Mouse (Mus musculus): ENCODE measurements around the gene Trappc12. TPM values are rescaled to one million over a fixed set of nuclear protein-coding genes. Genes with fewer than 3 reads are reported as not detected.

Trappc12 gene
- polyA plus RNA-seq, 1 experiment = 20.6 TPM

DNA sequence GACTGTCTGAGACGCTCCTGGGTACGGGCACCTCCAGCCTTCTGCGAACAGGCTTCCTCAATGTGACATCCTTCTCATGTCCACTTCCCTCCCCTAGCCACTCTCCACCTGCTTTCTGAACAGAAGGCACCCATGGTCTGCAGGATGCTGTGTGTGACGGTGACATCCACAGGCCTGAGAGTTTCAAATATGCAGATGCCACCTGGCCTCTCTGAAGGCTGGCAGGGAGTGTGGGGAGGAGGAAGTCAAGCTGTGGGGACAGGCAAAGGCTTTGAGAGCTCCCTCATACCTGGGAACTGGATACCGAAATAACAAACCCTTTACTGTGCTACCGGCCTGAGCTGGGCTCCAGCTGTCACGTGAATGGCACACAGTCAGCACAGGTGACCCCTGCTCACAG lies 55.5 kb downstream of the Trappc12 start:
- Histone ChIP-seq H3K27ac (ENCODE audit: insufficient read depth, low read length) (no peak overlapping the region), H3K4me1 (ENCODE audit: control insufficient read depth, insufficient read depth, low read length) (no peaks in the 10 kb centered on the region), H3K4me3 (ENCODE audit: insufficient read depth, low read length) (no peak overlapping the region)
- TF ChIP-seq CTCF (IDR thresholded peaks at IDR 0.05; ENCODE audit: borderline replicate concordance, insufficient read depth, low read length) = no peak
- TF ChIP-seq POLR2A (IDR thresholded peaks at IDR 0.05; ENCODE audit: low read depth, low read length) = no peak

DNA sequence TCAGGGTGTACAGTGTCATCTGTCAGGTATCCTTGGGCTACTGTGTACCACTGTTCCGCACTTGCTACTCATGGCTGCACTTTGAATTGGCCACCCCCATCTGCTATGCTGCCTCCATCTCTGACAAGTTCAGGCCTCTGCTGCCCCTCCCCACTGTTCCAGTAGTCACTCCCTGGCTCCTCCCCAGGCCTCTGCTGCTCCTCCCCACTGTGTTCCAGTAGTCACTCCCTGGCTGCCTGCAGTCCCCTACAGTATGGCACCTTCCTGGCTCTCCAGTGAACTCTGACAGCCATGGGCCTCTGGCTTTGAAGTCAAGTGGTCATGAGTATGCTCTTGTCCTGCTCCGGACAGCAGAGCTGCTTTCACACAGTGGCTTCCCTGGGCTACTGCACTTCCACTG lies 56.0 kb downstream of the Trappc12 start:
- H3K4me3 ChIP-seq (ENCODE audit: insufficient read depth, low read length) = no peak overlapping the region
- no peaks in the 10 kb centered on the region for H3K4me1 ChIP-seq (ENCODE audit: control insufficient read depth, insufficient read depth, low read length)
- TF ChIP-seq CTCF (IDR thresholded peaks at IDR 0.05; ENCODE audit: borderline replicate concordance, insufficient read depth, low read length) = no peak
- no peak for TF ChIP-seq POLR2A (IDR thresholded peaks at IDR 0.05; ENCODE audit: low read depth, low read length)
- H3K27ac ChIP-seq (ENCODE audit: insufficient read depth, low read length) = no peak overlapping the region

DNA sequence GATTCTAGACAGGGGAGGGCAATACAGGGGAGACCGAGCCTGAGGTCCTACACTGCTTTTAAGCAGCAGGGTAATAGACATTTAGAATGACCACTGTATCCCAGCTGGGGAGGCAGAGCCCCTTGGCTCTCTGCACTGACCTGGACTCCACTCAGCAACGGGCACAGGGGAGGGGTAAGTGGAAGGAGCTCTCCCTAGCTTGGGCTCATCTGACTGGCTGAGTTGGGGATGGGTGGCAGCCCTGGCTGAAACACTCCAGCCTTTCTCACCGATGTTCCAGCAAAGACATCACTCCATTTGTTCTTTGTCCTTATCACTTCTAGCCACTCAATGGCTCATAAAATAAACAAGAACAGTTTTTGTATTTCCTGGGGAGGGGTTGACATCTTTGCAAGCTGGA lies 56.5 kb downstream of the Trappc12 start:
- no peak overlapping the region for H3K27ac ChIP-seq (ENCODE audit: insufficient read depth, low read length)
- no peak for TF ChIP-seq POLR2A (IDR thresholded peaks at IDR 0.05; ENCODE audit: low read depth, low read length)
- TF ChIP-seq CTCF (IDR thresholded peaks at IDR 0.05; ENCODE audit: borderline replicate concordance, insufficient read depth, low read length) = no peak
- H3K4me3 ChIP-seq (ENCODE audit: insufficient read depth, low read length) = no peak overlapping the region
- no peaks in the 10 kb centered on the region for H3K4me1 ChIP-seq (ENCODE audit: control insufficient read depth, insufficient read depth, low read length)

DNA sequence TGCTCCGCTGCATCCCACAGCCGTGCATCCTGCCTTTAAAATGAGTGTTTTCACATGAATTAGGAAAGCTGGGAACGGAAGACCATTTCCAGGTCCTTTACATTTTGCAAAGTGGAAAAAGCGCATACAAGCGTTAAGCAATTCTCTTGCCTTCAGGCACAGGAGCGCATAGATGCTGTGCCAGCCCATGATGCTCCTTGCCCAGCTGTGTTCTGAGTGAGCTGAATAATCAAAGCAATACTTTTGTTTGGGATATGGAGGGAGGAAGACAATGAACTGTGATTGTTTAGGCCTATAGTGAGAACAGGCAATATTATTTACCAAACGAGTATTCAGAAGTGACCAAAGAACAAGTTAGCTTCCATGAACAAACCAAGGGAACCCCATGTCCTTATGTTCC lies 59.5 kb downstream of the Trappc12 start:
- TF ChIP-seq POLR2A (IDR thresholded peaks at IDR 0.05; ENCODE audit: low read depth, low read length) (no peak), CTCF (IDR thresholded peaks at IDR 0.05; ENCODE audit: borderline replicate concordance, insufficient read depth, low read length) (no peak)
- Histone ChIP-seq H3K27ac (ENCODE audit: insufficient read depth, low read length) (no peak overlapping the region), H3K4me1 (ENCODE audit: control insufficient read depth, insufficient read depth, low read length) (no peaks in the 10 kb centered on the region), H3K4me3 (ENCODE audit: insufficient read depth, low read length) (no peak overlapping the region)

DNA sequence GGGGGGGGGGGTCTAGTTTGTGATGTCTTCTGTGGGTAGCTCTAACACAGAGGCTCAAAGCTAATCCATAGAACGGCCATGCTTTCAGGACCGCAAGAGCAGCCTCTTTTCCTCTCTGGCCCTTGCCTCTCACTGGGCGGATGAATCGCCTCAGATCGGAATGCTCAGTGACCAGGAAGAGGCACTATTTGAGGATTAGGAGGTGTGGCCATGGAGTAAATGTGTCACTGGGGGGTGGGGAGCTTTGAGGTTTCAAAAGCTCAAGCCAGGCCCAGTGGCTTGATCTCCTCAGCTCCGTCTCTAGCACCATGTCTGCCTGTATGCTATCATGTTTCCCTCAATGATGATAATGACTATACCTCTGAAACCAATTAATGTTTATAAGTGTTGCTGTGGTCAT lies 61.3 kb downstream of the Trappc12 start:
- Histone ChIP-seq H3K27ac (ENCODE audit: insufficient read depth, low read length) (no peak overlapping the region), H3K4me3 (ENCODE audit: insufficient read depth, low read length) (no peak overlapping the region), H3K4me1 (ENCODE audit: control insufficient read depth, insufficient read depth, low read length) (no peaks in the 10 kb centered on the region)
- TF ChIP-seq CTCF (IDR thresholded peaks at IDR 0.05; ENCODE audit: borderline replicate concordance, insufficient read depth, low read length) (no peak), POLR2A (IDR thresholded peaks at IDR 0.05; ENCODE audit: low read depth, low read length) (no peak)

DNA sequence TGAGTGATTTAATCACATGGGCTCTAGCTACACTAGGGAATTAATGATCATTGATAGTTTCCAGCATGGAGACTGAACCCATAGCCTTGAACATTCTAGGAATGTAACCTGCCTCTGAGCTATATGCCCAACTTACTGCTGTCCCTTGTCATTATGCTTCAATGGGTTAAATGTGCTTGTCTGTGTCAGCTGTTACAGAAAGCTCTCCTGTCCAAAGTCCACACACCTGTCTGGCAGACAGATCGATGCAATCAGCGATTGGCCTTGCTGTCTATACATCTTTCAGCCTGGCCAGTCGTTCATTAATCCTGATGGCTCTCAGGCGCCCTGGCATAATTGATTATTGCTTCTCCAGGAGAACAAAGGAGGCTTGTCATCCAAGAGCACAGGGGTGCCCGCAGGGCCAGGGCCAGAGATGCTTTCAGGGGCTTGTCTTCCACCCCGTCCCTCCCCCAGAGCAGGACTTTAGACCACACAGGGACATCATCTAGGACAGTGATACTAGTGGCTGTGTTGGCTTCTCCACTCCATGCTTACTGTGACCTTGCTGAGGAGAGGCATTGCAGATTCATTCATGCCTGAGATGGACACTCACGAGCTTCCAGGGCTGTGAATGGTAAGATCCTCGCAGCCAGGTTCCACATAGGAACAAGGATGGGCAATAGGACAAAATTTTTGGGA lies 63.9 kb downstream of the Trappc12 start:
- no peak for TF ChIP-seq CTCF (IDR thresholded peaks at IDR 0.05; ENCODE audit: borderline replicate concordance, insufficient read depth, low read length)
- TF ChIP-seq POLR2A (IDR thresholded peaks at IDR 0.05; ENCODE audit: low read depth, low read length) = no peak
- Histone ChIP-seq H3K4me1 (ENCODE audit: control insufficient read depth, insufficient read depth, low read length) (no peaks in the 10 kb centered on the region), H3K4me3 (ENCODE audit: insufficient read depth, low read length) (no peak overlapping the region), H3K27ac (ENCODE audit: insufficient read depth, low read length) (no peak overlapping the region)

DNA sequence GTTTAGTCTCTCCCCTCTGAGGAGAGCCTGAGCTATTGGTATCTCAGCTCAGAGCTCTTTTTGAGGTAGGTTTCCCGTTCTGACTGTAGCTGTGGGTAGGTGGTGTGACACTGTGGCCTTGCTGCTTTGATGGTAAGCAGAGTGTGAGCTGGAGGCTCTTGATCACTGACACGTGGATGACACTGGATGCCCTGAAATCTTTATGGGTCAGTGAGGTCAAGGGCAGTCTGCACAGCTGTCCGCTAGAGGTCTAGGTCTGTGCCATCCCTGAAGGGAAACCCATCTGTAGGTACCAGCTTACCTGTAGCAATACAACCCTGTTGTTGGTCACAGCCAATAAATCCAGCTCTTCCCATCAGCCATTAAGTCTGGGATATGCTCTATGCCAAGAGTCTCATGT lies 64.5 kb downstream of the Trappc12 start:
- Histone ChIP-seq H3K27ac (ENCODE audit: insufficient read depth, low read length) (no peak overlapping the region), H3K4me1 (ENCODE audit: control insufficient read depth, insufficient read depth, low read length) (no peaks in the 10 kb centered on the region), H3K4me3 (ENCODE audit: insufficient read depth, low read length) (no peak overlapping the region)
- TF ChIP-seq CTCF (IDR thresholded peaks at IDR 0.05; ENCODE audit: borderline replicate concordance, insufficient read depth, low read length) (no peak), POLR2A (IDR thresholded peaks at IDR 0.05; ENCODE audit: low read depth, low read length) (no peak)

DNA sequence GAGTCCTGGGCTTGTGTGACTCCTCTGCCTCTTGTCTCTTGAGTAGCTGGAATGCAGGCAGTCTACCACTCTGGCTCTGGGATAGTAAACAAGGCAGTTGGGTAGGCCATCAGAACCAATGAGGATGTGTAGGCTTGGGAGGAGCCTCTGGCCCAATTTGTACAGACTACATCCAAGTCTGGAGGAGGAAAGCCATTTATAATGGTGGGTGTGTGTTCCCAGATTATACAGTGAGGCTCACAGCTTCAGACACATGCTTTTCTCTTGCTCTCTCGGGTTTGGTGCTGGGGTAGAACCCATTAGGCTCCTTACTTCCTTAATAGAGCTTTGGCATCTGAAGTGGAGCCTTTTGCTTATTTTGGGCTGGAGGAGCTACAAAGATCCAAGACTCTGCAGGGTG lies 65.6 kb downstream of the Trappc12 start:
- TF ChIP-seq POLR2A (IDR thresholded peaks at IDR 0.05; ENCODE audit: low read depth, low read length) = no peak
- Histone ChIP-seq H3K4me1 (ENCODE audit: control insufficient read depth, insufficient read depth, low read length) (no peaks in the 10 kb centered on the region), H3K4me3 (ENCODE audit: insufficient read depth, low read length) (no peak overlapping the region), H3K27ac (ENCODE audit: insufficient read depth, low read length) (no peak overlapping the region)

DNA sequence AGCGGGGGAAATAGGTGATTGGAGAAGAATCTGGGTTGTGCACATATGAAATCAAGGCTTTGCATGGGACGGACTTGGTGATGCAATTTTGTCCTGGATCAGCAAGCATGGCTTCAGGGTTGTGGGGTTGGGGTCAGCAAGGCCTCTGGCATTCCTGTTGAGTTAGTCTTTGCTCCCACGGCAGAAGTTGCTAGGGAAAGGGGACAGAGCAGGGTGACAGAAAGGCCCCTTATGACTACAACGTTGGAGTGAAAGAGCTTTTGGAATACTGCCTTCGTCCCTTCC lies 74.4 kb downstream of the Trappc12 start:
- H3K4me3 ChIP-seq (ENCODE audit: insufficient read depth, low read length) = peak overlapping the region; percentile 49
- no peak for TF ChIP-seq POLR2A (IDR thresholded peaks at IDR 0.05; ENCODE audit: low read depth, low read length)
- no peak for TF ChIP-seq CTCF (IDR thresholded peaks at IDR 0.05; ENCODE audit: borderline replicate concordance, insufficient read depth, low read length)
- H3K4me1 ChIP-seq (ENCODE audit: control insufficient read depth, insufficient read depth, low read length) = peaks cover 3% of the 10 kb centered on the region; the same call in 1 of the 2 replicates
- peak overlapping the region; percentile 64 for H3K27ac ChIP-seq (ENCODE audit: insufficient read depth, low read length)

DNA sequence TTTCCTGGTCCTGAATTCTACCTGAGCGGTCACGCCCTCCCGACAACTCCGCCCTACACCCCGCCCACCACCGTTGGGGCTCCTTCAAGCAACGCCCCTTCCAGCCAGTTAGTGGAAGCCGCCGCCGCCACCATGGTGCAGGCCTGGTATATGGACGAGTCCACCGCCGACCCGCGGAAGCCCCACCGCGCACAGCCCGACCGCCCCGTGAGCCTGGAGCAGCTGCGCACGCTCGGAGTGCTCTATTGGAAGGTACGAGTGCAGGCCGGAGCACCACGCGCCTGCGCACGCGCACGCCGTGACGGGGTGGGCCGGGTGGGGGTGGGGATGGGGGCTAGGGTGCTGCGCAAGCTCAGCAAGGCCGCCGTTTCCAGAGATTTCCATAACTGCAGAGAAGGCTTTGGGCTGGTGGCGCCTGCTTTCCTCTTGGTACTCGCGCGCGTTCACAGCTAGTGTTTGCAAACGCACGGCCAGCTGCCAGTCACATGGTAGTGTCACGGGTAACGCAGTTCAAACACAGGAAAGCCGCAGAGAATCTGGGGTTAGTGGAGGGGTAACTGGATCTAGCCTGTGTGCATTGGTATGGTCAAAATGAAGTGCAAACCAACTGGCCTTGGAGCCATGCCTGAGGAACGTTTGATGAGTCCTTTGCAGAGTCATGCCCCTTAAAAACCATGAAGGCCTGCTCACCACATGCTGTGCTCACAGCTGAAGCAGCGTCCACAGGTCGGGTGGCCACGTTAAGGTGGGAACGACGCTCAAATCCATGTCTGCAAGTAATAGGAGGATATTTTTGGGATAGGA lies 74.9 kb downstream of the Trappc12 start, which contains the start of gene Adi1:
TSS of gene Adi1 (plus strand) at position 111 of the 804 bp plus-strand sequence.
- H3K4me3 ChIP-seq (ENCODE audit: insufficient read depth, low read length) = peak within 1 kb of the TSS; percentile 49
- TF ChIP-seq POLR2A (IDR thresholded peaks at IDR 0.05; ENCODE audit: low read depth, low read length) (peak; percentile 72), CTCF (IDR thresholded peaks at IDR 0.05; ENCODE audit: borderline replicate concordance, insufficient read depth, low read length) (no peak)
- peaks cover 3% of the 10 kb centered on the region; the same call in 1 of the 2 replicates for H3K4me1 ChIP-seq (ENCODE audit: control insufficient read depth, insufficient read depth, low read length)
- H3K27ac ChIP-seq (ENCODE audit: insufficient read depth, low read length) = peak within 1 kb of the TSS; percentile 64
